Mouse (Mus musculus) CH12.LX (cell line): Measurements from ENCODE around the gene Tulp2. TPM values are rescaled to one million over a fixed set of nuclear protein-coding genes. Genes with fewer than 3 reads are reported as not detected.

ENCODE experiments used
- DNase-seq: peaks from one replicate; pipeline ENCODE4 v3.0.0-alpha.2; 2013; ENCODE audit errors: extremely low read depth
- H3K27ac ChIP-seq: 2 replicates; pipeline ENCODE4 v1.5.1; 2012; ENCODE audit warnings: low read depth, mild to moderate bottlenecking, control low read depth, moderate library complexity; ENCODE audit not compliant: insufficient read depth
- H3K27me3 ChIP-seq: replicated peaks from 2 replicates; pipeline ENCODE3; 2012; ENCODE audit warnings: inconsistent platforms
- H3K36me3 ChIP-seq, 2 experiments: replicated peaks in 1 of 2; 2 replicates each; pipeline versions ENCODE3 to v1.6.1; 2012; ENCODE audit warnings: inconsistent platforms in 1 of 2, low read length in 1 of 2, mild to moderate bottlenecking in 1 of 2, mixed read lengths in 1 of 2, moderate library complexity in 1 of 2; ENCODE audit not compliant: control insufficient read depth in 1 of 2, insufficient read depth in 1 of 2
- H3K4me1 ChIP-seq, 2 experiments: 2 replicates each; pipeline ENCODE4 v1.6.1; 2012; ENCODE audit warnings: inconsistent platforms in 1 of 2, moderate library complexity in 1 of 2; ENCODE audit not compliant: insufficient read depth in 2 of 2, control insufficient read depth in 1 of 2
- H3K4me2 ChIP-seq: 2 replicates; pipeline ENCODE4 v1.6.1; 2012; ENCODE audit warnings: low read depth, mild to moderate bottlenecking, control low read depth; ENCODE audit not compliant: poor library complexity, insufficient read depth, severe bottlenecking
- H3K4me3 ChIP-seq, 3 experiments: fragments of 150-350 bp in 1 of 3; sonication (generic) in 1 of 3; replicated peaks in 1 of 3; 2 replicates each; pipeline versions ENCODE3 to v1.5.1; 2011 to 2012; ENCODE audit warnings: low read depth in 2 of 3, low read length in 2 of 3, mild to moderate bottlenecking in 2 of 3, moderate library complexity in 2 of 3, control low read depth in 1 of 3, improper control_type of control experiment in 1 of 3, inconsistent platforms in 1 of 3, mixed read lengths in 1 of 3; ENCODE audit not compliant: poor library complexity in 1 of 3
- H3K79me2 ChIP-seq: replicated peaks from 2 replicates; pipeline ENCODE4 v1.6.1; 2012; ENCODE audit warnings: mild to moderate bottlenecking, moderate library complexity; ENCODE audit not compliant: control insufficient read depth, poor library complexity, insufficient read depth, severe bottlenecking; ENCODE audit errors: extremely low read depth
- H3K9ac ChIP-seq: 2 replicates; pipeline ENCODE4 v1.6.1; 2012; ENCODE audit warnings: low read depth, mild to moderate bottlenecking, control low read depth, moderate library complexity; ENCODE audit not compliant: insufficient read depth
- H3K9me3 ChIP-seq: replicated peaks from 2 replicates; pipeline ENCODE3; 2012; ENCODE audit warnings: low read length, inconsistent platforms, mixed read lengths
- BHLHE40 ChIP-seq: IDR thresholded peaks from 2 replicates; pipeline ENCODE4 v1.6.1; 2011; ENCODE audit warnings: mild to moderate bottlenecking, low read depth, low read length, improper control_type of control experiment
- CHD1 ChIP-seq: IDR thresholded peaks from 2 replicates; pipeline ENCODE4 v1.6.1; 2012; ENCODE audit warnings: low read depth, low read length, improper control_type of control experiment, inconsistent platforms
- CHD2 ChIP-seq: IDR thresholded peaks from 2 replicates; pipeline ENCODE4 v1.6.1; 2011; ENCODE audit warnings: low read length, improper control_type of control experiment
- CTCF ChIP-seq, 2 experiments: IDR thresholded peaks in 1 of 2; conservative IDR thresholded peaks in 1 of 2; 2 replicates each; pipeline ENCODE4 v1.5.1; 2011 to 2012; ENCODE audit warnings: low read depth in 2 of 2, low read length in 2 of 2, improper control_type of control experiment in 1 of 2, inconsistent platforms in 1 of 2, mild to moderate bottlenecking in 1 of 2, moderate library complexity in 1 of 2
- E2F4 ChIP-seq: IDR thresholded peaks from 2 replicates; pipeline ENCODE4 v1.6.1; 2011; ENCODE audit warnings: low read depth, low read length, improper control_type of control experiment; ENCODE audit not compliant: insufficient replicate concordance
- ELF1 ChIP-seq: IDR thresholded peaks from 2 replicates; pipeline ENCODE4 v1.6.1; 2014; ENCODE audit warnings: low read depth, mild to moderate bottlenecking, inconsistent platforms, low read length, improper control_type of control experiment
- EP300 ChIP-seq: IDR thresholded peaks from 2 replicates; pipeline ENCODE4 v1.6.1; 2011; ENCODE audit warnings: low read length, improper control_type of control experiment
- ETS1 ChIP-seq: conservative IDR thresholded peaks from 2 replicates; pipeline ENCODE4 v1.6.1; 2012; ENCODE audit warnings: low read depth, mild to moderate bottlenecking, inconsistent platforms, low read length, improper control_type of control experiment, moderate library complexity
- GABPA ChIP-seq: IDR thresholded peaks from 2 replicates; pipeline ENCODE4 v1.6.1; 2012; ENCODE audit warnings: low read depth, low read length, improper control_type of control experiment, inconsistent platforms; ENCODE audit not compliant: insufficient replicate concordance
- IRF4 ChIP-seq: IDR thresholded peaks from 2 replicates; pipeline ENCODE4 v1.6.1; 2014; ENCODE audit warnings: low read depth, mild to moderate bottlenecking, inconsistent platforms, low read length, improper control_type of control experiment
- JUN ChIP-seq: IDR thresholded peaks from 2 replicates; pipeline ENCODE4 v1.6.1; 2011; ENCODE audit warnings: low read depth, mild to moderate bottlenecking, low read length, improper control_type of control experiment, moderate library complexity; ENCODE audit not compliant: insufficient read depth
- JUND ChIP-seq: conservative IDR thresholded peaks from 2 replicates; pipeline ENCODE4 v1.6.1; 2011; ENCODE audit warnings: low read depth, low read length, improper control_type of control experiment
- MAZ ChIP-seq: IDR thresholded peaks from 2 replicates; pipeline ENCODE4 v1.6.1; 2012; ENCODE audit warnings: low read depth, mild to moderate bottlenecking, inconsistent platforms, low read length, improper control_type of control experiment, moderate library complexity
- MEF2A ChIP-seq: IDR thresholded peaks from 2 replicates; pipeline ENCODE4 v1.6.1; 2014; ENCODE audit warnings: low read depth, mild to moderate bottlenecking, inconsistent platforms, low read length, improper control_type of control experiment, borderline replicate concordance
- MXI1 ChIP-seq: IDR thresholded peaks from 2 replicates; pipeline ENCODE4 v1.6.1; 2011; ENCODE audit warnings: mild to moderate bottlenecking, low read depth, low read length, improper control_type of control experiment
- NRF1 ChIP-seq: IDR thresholded peaks from 2 replicates; pipeline ENCODE4 v1.6.1; 2014; ENCODE audit warnings: low read depth, mild to moderate bottlenecking, inconsistent platforms, low read length, improper control_type of control experiment, moderate library complexity
- POLR2A ChIP-seq: IDR thresholded peaks from 2 replicates; pipeline ENCODE4 v1.6.1; 2011; ENCODE audit warnings: low read depth, mild to moderate bottlenecking, improper control_type of control experiment, low read length
- POLR2AphosphoS2 ChIP-seq: IDR thresholded peaks from 2 replicates; pipeline ENCODE4 v1.6.1; 2011; ENCODE audit warnings: low read depth, low read length, improper control_type of control experiment
- RCOR1 ChIP-seq: conservative IDR thresholded peaks from 2 replicates; pipeline ENCODE4 v1.6.1; 2012; ENCODE audit warnings: low read depth, mild to moderate bottlenecking, inconsistent platforms, low read length, improper control_type of control experiment
- SMC3 ChIP-seq: IDR thresholded peaks from 2 replicates; pipeline ENCODE4 v1.6.1; 2011; ENCODE audit warnings: low read depth, low read length, improper control_type of control experiment
- TBP ChIP-seq: conservative IDR thresholded peaks from 2 replicates; pipeline ENCODE4 v1.6.1; 2011; ENCODE audit warnings: low read depth, low read length, improper control_type of control experiment
- TCF12 ChIP-seq: IDR thresholded peaks from 2 replicates; pipeline ENCODE4 v1.6.1; 2014; ENCODE audit warnings: low read depth, mild to moderate bottlenecking, inconsistent platforms, low read length, improper control_type of control experiment
- UBTF ChIP-seq: IDR thresholded peaks from 2 replicates; pipeline ENCODE4 v1.6.1; 2012; ENCODE audit warnings: low read depth, mild to moderate bottlenecking, inconsistent platforms, low read length, improper control_type of control experiment, moderate library complexity
- USF1 ChIP-seq: IDR thresholded peaks from 2 replicates; pipeline ENCODE4 v1.6.1; 2014; ENCODE audit warnings: low read depth, mild to moderate bottlenecking, inconsistent platforms, low read length, improper control_type of control experiment
- USF2 ChIP-seq: conservative IDR thresholded peaks from 2 replicates; pipeline ENCODE4 v1.6.1; 2011; ENCODE audit warnings: low read depth, low read length, improper control_type of control experiment
- ZC3H11A ChIP-seq: IDR thresholded peaks from 2 replicates; pipeline ENCODE4 v1.6.1; 2012; ENCODE audit warnings: low read depth, mild to moderate bottlenecking, inconsistent platforms, low read length, improper control_type of control experiment
- ZKSCAN1 ChIP-seq: IDR thresholded peaks from 2 replicates; pipeline ENCODE4 v1.6.1; 2012; ENCODE audit warnings: low read depth, inconsistent platforms, low read length, improper control_type of control experiment, borderline replicate concordance
- ZMIZ1 ChIP-seq: IDR thresholded peaks from 2 replicates; pipeline ENCODE4 v1.6.1; 2012; ENCODE audit warnings: low read depth, mild to moderate bottlenecking, inconsistent platforms, low read length, improper control_type of control experiment
- ZNF384 ChIP-seq: IDR thresholded peaks from 2 replicates; pipeline ENCODE4 v1.6.1; 2012; ENCODE audit warnings: low read depth, low read length, improper control_type of control experiment, inconsistent platforms
- dilution Hi-C: fragments of 300-500 bp; cut with MboI; formaldehyde crosslinking; loops from 2 replicates; pipeline ENCODE4 v1.14.3; 2020; ENCODE audit warnings: low sequenced_read_pairs; ENCODE audit not compliant: extremely low pct_unique_long_range_greater_than_20kb, extremely low pct_ligation_motif_present
- in situ Hi-C: fragments of 300-500 bp; cut with MboI; formaldehyde crosslinking; loops from 3 replicates; pipeline ENCODE4 v1.14.3; 2019; ENCODE audit warnings: low sequenced_read_pairs, low pct_ligation_motif_present, low pct_unique_long_range_greater_than_20kb, mixed read lengths
- polyA plus RNA-seq: library from polyadenylated mRNA; unstranded; fragments of >175 nt; gene quantifications from 2 replicates; pipeline ENCODE4 v1.2.1, GENCODE M21; 2012; ENCODE audit warnings: low read depth; ENCODE audit not compliant: insufficient read length
- total RNA-seq, 2 experiments: library from RNA; depleted of rRNA; stranded (reverse); fragments of 300-350 nt in 1 of 2; fragments of >200 nt in 1 of 2; gene quantifications; 2 replicates each; pipeline ENCODE4 v1.2.3; 2012 to 2014

Tulp2 gene
- total and polyA plus RNA-seq, 3 experiments, result 0.13 TPM; not detected in 2

DNA sequence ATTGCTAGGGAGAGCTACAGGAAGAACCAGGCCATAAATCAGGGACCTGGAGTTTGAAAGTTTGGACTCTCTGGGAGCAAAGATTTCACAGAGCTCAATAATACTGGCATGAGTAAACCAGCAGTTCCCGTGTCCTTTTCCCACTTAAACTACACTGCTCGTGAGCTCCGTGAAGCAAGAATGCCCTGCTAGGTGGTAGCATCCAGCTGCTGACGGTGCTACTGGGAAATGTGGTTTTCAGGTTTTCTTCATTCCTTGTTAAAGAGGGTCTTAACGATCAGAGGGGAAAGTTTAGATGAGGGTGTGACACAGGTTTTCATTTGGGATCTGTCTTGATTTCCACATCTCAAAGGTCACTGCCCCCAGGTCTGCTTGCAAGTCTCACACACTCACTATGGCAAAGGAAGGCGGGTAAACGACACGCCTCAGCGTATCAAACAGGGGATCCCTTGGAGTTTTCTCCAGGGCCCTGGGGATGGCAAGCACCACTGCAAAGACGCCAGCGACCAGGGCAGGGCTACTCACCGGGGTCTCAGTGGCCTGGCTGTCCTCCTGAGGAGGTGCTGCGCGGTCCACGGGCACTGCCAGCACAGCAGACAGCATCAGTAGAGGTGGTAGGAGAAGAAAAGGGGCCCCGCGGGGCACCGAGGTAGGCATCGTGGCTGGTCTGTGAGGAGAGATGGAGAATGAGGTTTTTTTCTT, 27.7 kb downstream of the Tulp2 start:
- Histone ChIP-seq H3K4me2 (peak overlapping the region; percentile 68), H3K27me3 (no peaks in the 10 kb centered on the region), H3K79me2 (no peaks in the 10 kb centered on the region), H3K4me1 (peaks cover 2 to 16% of the 10 kb centered on the region in 2 experiments; a peak in 3 of 4 replicates), H3K27ac (no peak overlapping the region), H3K9me3 (no peaks in the 10 kb centered on the region), H3K4me3 (peak overlapping the region; percentile 82 to 88 (median 87)), H3K36me3 (peaks cover 7 to 36% of the 10 kb centered on the region in 2 experiments), H3K9ac (peak overlapping the region; percentile 80)
- in situ Hi-C loops, result no loop called here
- no peak for TF ChIP-seq ETS1
- TF ChIP-seq MXI1, result no peak
- no peak for TF ChIP-seq JUND
- TF ChIP-seq GABPA, result no peak
- TF ChIP-seq POLR2A, result no peak
- no peak for DNase-seq
- dilution Hi-C loops, result no loop called here

DNA sequence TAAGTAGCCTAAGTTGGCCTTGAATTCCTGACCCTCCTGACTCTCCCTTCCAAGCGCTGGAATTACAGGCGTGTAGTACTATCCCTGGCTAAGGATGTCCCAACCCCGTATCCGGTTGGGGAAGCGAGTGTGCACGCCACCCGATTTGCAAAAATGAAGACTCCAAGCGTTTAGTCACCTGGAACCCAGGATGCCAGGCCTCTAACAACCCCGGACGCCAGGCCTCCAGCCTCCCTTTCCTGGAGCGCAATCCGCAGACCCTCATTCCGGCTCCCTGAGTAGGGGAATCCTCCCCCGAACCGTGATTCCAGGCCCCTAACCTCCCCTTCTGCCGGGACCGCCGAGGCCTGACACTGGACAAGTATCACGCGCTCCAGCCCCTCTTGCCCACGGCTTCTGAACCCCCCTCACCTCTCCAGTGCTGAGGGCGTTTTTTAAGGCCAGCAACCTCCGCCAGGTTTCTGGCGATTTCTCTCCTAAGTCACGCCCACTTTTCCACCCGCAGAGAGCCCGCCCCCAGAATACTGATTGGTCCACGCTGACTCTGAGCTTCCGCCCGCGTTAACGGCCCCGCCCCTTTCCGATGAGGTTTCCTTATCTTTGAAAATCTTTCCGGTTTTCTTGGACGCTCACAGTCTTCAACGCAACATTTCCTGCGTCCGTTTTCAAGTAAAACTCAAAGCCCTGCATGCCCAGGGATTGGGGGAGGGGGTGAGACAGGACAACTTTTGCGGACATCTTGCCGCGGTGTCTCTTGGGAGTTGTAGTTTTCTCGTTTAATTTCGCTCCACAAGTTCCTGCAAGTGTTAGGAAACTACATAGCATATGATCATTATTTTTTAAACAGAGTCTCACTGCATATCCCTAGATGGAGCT, 28.5 kb downstream of the Tulp2 start, which contains the start of gene Nucb1:
TSS of gene Nucb1 (minus strand) at position 495 of the 876 bp plus-strand sequence.
- Histone ChIP-seq H3K27me3 (no peaks in the 10 kb centered on the region), H3K9me3 (no peaks in the 10 kb centered on the region), H3K27ac (peak within 1 kb of the TSS; percentile 70), H3K79me2 (no peaks in the 10 kb centered on the region), H3K36me3 (peaks cover 7 to 28% of the 10 kb centered on the region in 2 experiments), H3K4me3 (peak within 1 kb of the TSS; percentile 82 to 88 (median 87)), H3K4me1 (peaks cover 2 to 16% of the 10 kb centered on the region in 2 experiments; a peak in 3 of 4 replicates), H3K4me2 (peak within 1 kb of the TSS; percentile 68), H3K9ac (peak within 1 kb of the TSS; percentile 80)
- peak; percentile 95 for DNase-seq
- dilution Hi-C loops (no loop called here), in situ Hi-C loops (no loop called here)
- TF ChIP-seq E2F4, result no peak
- peak; percentile 89 for TF ChIP-seq CHD2
- TF ChIP-seq TCF12, result peak; percentile 81
- TF ChIP-seq ZMIZ1, result 0 out of 2 replicates have a peak, but pooled peaks have one; percentile 63
- TF ChIP-seq USF2, result no peak
- no peak for TF ChIP-seq ZC3H11A
- TF ChIP-seq NRF1, result peak; percentile 47
- TF ChIP-seq ZKSCAN1, result no peak
- no peak for TF ChIP-seq USF1
- TF ChIP-seq ZNF384, result no peak
- peak; percentile 89 for TF ChIP-seq POLR2A
- TF ChIP-seq RCOR1, result no peak
- peak; percentile 32; the same call in 1 of the 2 replicates for TF ChIP-seq TBP
- TF ChIP-seq CHD1, result no peak
- no peak for TF ChIP-seq JUND
- TF ChIP-seq UBTF, result no peak
- TF ChIP-seq IRF4, result 0 out of 2 replicates have a peak, but pooled peaks have one; percentile 20
- no peak for TF ChIP-seq MAZ
- TF ChIP-seq CTCF (conservative IDR thresholded peaks at IDR 0.05 in 1 of 2, IDR thresholded peaks at IDR 0.05 in 1 of 2; ENCODE audit: low read depth in 2 of 2, low read length in 2 of 2), result no peak; a peak in 1 of 4 replicates
- TF ChIP-seq POLR2AphosphoS2, result no peak
- TF ChIP-seq ELF1, result peak; percentile 86; the same call in 1 of the 2 replicates
- TF ChIP-seq JUN, result no peak
- no peak for TF ChIP-seq EP300
- TF ChIP-seq BHLHE40, result no peak; the same call in none of the 2 replicates
- TF ChIP-seq GABPA, result peak; percentile 10; the same call in 1 of the 2 replicates
- TF ChIP-seq SMC3, result no peak
- TF ChIP-seq MEF2A, result no peak
